Mouse (Mus musculus) lung, postnatal 0 days (tissue): ENCODE measurements around the gene Nlrc5.

Experiments used
- CTCF ChIP-seq: IDR thresholded peaks from 2 replicates; pipeline ENCODE4 v1.5.1; 2016; ENCODE audit warnings: antibody characterized with exemption, mild to moderate bottlenecking
- EP300 ChIP-seq: IDR thresholded peaks from 2 replicates; pipeline ENCODE4 v1.6.1; 2016; ENCODE audit warnings: antibody characterized with exemption, mild to moderate bottlenecking, control low read depth

DNA sequence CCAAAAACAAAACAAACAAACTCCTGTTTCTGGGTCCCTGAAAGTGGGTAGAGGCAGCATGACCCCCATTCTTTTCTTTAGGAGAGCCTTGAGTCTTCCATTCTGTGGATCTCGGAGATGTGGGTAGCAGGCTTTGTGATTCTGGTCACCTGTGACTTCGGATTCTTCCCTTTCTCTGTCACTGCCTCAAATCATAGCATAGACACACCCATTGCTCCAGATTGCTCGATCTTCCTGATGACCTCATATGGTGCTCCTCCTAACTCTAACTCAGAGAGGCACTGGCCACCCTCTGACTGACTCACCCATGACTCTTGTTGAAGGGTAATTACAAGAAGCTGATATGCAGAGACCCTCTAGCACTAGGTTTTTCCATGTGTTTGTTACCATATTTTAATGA is 2.7 kb downstream of the Nlrc5 start:
- TF ChIP-seq CTCF (no peak), EP300 (no peak)
